Mouse (Mus musculus): ENCODE results near the gene Tfap2b. TPM values are rescaled to one million over a fixed set of nuclear protein-coding genes. Genes with fewer than 3 reads are reported as not detected.

The Tfap2b gene
- polyA plus RNA-seq (2012; rRNA removed) (43.2 and 64.9 TPM in 2 replicates), polyA plus RNA-seq (2014; fragmentation: Nextera tagmentation; extraction: Ambion mirVana) (42.4 and 52.7 TPM in 2 replicates)

DNA sequence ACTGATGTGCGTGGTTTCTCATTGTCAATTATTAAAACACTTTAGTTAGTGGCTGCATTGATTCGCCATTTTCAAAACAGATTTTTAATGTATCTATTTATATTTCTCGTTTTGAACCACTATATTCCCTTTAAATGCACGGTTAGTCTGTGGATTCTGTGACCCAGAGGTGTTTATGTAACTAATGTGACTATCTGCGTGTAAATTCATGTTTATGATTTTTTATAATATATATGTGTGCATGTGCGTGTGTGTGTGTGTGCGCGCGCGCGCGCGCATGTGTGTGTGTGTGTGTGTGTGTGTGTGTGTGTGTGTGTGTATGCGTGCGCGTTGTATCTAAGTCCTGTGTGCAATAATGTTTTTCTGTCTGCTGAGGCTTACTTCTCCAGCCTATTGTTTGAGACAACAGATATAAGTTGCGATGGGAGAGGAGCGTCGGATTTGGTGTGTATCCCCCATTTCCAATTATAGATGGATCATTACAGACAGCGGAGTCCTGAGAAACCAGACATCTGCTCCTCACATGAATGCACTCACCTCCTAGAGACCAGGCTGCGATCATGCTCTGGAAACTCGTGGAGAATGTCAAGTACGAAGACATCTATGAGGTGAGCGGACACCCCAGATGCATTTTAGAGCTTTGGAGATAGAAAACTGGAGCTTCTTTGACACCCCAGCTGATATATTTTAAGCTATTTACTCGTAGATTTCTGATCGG, at the start of gene Tfap2b:
Gene Tfap2b (plus strand): TSS at position 274 of the 718 bp plus-strand sequence.
- ATAC-seq (ENCODE audit: low FRiP score, low read depth) (no peak), DNase-seq (ENCODE audit: low spot score) (peak; percentile 15)
- Histone ChIP-seq H3K27ac (replicated peaks; ENCODE audit: low read depth, low read length) (peak within 1 kb of the TSS; percentile 86), H3K9ac (ENCODE audit: low read depth, low read length, severe bottlenecking) (peak within 1 kb of the TSS; percentile 84), H3K27me3 (ENCODE audit: control insufficient read depth, insufficient read depth, low read length) (peaks cover 45% of the 10 kb centered on the region), H3K9me3 (ENCODE audit: control insufficient read depth, low read length) (no peaks in the 10 kb centered on the region), H3K36me3 (ENCODE audit: control insufficient read depth, insufficient read depth, low read length) (no peaks in the 10 kb centered on the region), H3K4me1 (ENCODE audit: control insufficient read depth, insufficient read depth, low read length) (no peaks in the 10 kb centered on the region), H3K4me3 (replicated peaks; ENCODE audit: low read length) (peak within 1 kb of the TSS; percentile 45), H3K4me2 (replicated peaks; ENCODE audit: low read depth, low read length, severe bottlenecking) (peak within 1 kb of the TSS; percentile 51)
- WGBS, result 3% methylated on average over 26 of the region's 26 CpGs
- TF ChIP-seq POLR2A (IDR thresholded peaks at IDR 0.05; ENCODE audit: borderline replicate concordance, extremely low read depth, insufficient read depth, insufficient read length), result no peak

DNA sequence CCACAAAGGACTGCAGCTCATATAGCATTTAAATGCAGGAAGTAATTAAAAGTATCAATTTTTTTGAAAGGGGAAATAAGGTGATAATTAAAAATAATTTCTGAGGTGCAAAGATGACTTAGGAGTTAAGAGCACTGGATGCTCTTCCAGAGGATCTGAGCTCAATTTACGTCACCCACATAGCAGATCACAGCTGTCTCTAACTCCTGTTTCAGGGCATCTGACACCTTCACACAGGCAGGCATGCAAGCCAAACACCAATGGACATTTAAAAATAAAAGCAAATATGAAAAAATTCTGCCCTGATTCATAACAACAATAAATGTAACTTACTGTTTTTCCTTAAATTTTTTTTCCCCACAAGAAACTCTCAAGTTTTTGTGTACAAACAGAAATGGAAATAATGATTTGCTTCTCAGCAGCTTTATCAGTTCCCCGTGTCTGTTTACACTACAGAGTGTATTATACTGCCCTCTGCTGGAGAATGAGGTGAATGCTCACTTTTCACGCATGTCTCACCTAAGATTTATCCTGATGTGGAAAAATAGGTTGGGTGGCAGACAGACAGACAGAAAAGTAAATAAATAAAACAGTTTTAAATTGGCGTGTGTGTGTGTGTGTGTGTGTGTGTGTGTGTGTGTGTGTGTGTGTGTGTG, 29.8 kb upstream of the Tfap2b start:
- Histone ChIP-seq H3K27ac (replicated peaks; ENCODE audit: low read depth, low read length) (no peak overlapping the region), H3K9ac (ENCODE audit: low read depth, low read length, severe bottlenecking) (no peak overlapping the region), H3K4me3 (replicated peaks; ENCODE audit: low read length) (no peak overlapping the region), H3K4me1 (ENCODE audit: control insufficient read depth, insufficient read depth, low read length) (no peaks in the 10 kb centered on the region), H3K4me2 (replicated peaks; ENCODE audit: low read depth, low read length, severe bottlenecking) (no peak overlapping the region), H3K36me3 (ENCODE audit: control insufficient read depth, insufficient read depth, low read length) (no peaks in the 10 kb centered on the region), H3K9me3 (ENCODE audit: control insufficient read depth, low read length) (no peaks in the 10 kb centered on the region), H3K27me3 (ENCODE audit: control insufficient read depth, insufficient read depth, low read length) (no peaks in the 10 kb centered on the region)
- no peak for TF ChIP-seq POLR2A (IDR thresholded peaks at IDR 0.05; ENCODE audit: borderline replicate concordance, extremely low read depth, insufficient read depth, insufficient read length)
- 6% methylated on average over 4 of the region's 4 CpGs for WGBS
- DNase-seq (ENCODE audit: low spot score) (peak; percentile 52), ATAC-seq (ENCODE audit: low FRiP score, low read depth) (no peak)

DNA sequence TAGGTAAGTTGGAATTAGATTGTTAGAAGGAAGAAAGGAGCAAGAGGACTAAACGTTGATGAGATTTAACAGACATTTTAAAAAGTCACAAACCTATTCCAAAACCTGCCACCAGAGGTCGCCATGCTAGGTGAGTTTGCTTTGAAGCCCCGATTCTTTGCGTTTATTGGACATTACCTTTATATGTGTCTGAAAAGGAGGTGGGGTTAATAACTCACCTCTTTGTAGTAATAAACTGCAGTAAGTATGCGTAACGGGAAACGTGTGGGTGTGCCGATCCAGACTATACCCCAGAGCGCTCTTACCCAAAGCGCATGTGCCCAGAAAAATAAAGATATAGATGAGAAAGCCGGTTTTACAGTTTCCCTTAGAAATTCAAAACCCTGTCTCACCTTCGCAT, 3.1 kb upstream of the Tfap2b start:
- H3K27ac ChIP-seq (replicated peaks; ENCODE audit: low read depth, low read length), result no peak overlapping the region
- peak; percentile 82 for DNase-seq (ENCODE audit: low spot score)
- under 1% methylated on average over 12 of the region's 12 CpGs for WGBS
- H3K4me2 ChIP-seq (replicated peaks; ENCODE audit: low read depth, low read length, severe bottlenecking), result peak overlapping the region; percentile 62
- peak overlapping the region; percentile 36 for H3K4me3 ChIP-seq (replicated peaks; ENCODE audit: low read length)
- 0 out of 2 replicates have a peak, but pooled peaks have one; percentile 27 for ATAC-seq (ENCODE audit: low FRiP score, low read depth)
- TF ChIP-seq POLR2A (IDR thresholded peaks at IDR 0.05; ENCODE audit: borderline replicate concordance, extremely low read depth, insufficient read depth, insufficient read length), result no peak
- peaks cover 20% of the 10 kb centered on the region for H3K27me3 ChIP-seq (ENCODE audit: control insufficient read depth, insufficient read depth, low read length)
- no peaks in the 10 kb centered on the region for H3K9me3 ChIP-seq (ENCODE audit: control insufficient read depth, low read length)
- 0 out of 2 replicates have a peak overlapping the region, but pooled peaks have one; percentile 34 for H3K9ac ChIP-seq (ENCODE audit: low read depth, low read length, severe bottlenecking)
- H3K4me1 ChIP-seq (ENCODE audit: control insufficient read depth, insufficient read depth, low read length), result no peaks in the 10 kb centered on the region
- H3K36me3 ChIP-seq (ENCODE audit: control insufficient read depth, insufficient read depth, low read length), result no peaks in the 10 kb centered on the region

DNA sequence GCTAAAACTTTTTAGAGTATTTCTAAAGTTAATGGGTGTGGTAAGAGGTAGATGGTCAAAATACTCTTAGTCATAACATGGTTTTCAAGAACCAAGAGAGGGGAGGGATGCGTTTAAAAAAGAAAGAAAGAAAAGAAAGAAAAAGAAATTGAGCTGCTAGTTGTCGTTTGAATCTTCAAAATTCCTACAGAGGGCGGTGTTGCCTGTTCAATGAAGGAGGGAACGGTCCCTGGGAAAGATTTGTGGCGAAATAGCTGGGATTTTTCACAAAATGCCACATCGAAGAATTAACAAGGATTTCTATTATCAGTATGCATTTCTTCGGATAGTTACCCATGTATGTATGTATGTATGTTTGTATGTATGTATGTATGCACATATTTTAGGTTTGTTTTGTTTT, 2.5 kb upstream of the Tfap2b start:
- H3K4me2 ChIP-seq (replicated peaks; ENCODE audit: low read depth, low read length, severe bottlenecking), result peak overlapping the region; percentile 62; the same call in 1 of the 2 replicates
- peak overlapping the region; percentile 36 for H3K4me3 ChIP-seq (replicated peaks; ENCODE audit: low read length)
- H3K4me1 ChIP-seq (ENCODE audit: control insufficient read depth, insufficient read depth, low read length), result no peaks in the 10 kb centered on the region
- no peak for TF ChIP-seq POLR2A (IDR thresholded peaks at IDR 0.05; ENCODE audit: borderline replicate concordance, extremely low read depth, insufficient read depth, insufficient read length)
- WGBS, result 2% methylated on average over 7 of the region's 7 CpGs
- 0 out of 2 replicates have a peak, but pooled peaks have one; percentile 27 for ATAC-seq (ENCODE audit: low FRiP score, low read depth)
- H3K27ac ChIP-seq (replicated peaks; ENCODE audit: low read depth, low read length), result no peak overlapping the region
- no peaks in the 10 kb centered on the region for H3K36me3 ChIP-seq (ENCODE audit: control insufficient read depth, insufficient read depth, low read length)
- peaks cover 25% of the 10 kb centered on the region for H3K27me3 ChIP-seq (ENCODE audit: control insufficient read depth, insufficient read depth, low read length)
- no peaks in the 10 kb centered on the region for H3K9me3 ChIP-seq (ENCODE audit: control insufficient read depth, low read length)
- DNase-seq (ENCODE audit: low spot score), result peak; percentile 72
- H3K9ac ChIP-seq (ENCODE audit: low read depth, low read length, severe bottlenecking), result 0 out of 2 replicates have a peak overlapping the region, but pooled peaks have one; percentile 34

GRCm38 (mm10) chr1:19207611-19208010, 1.1 kb upstream of the Tfap2b start:
- Histone ChIP-seq H3K4me3 (replicated peaks; ENCODE audit: low read length) (0 out of 2 replicates have a peak overlapping the region, but pooled peaks have one; percentile 7), H3K36me3 (ENCODE audit: control insufficient read depth, insufficient read depth, low read length) (no peaks in the 10 kb centered on the region), H3K9ac (ENCODE audit: low read depth, low read length, severe bottlenecking) (no peak overlapping the region), H3K27me3 (ENCODE audit: control insufficient read depth, insufficient read depth, low read length) (peaks cover 37% of the 10 kb centered on the region), H3K4me2 (replicated peaks; ENCODE audit: low read depth, low read length, severe bottlenecking) (0 out of 2 replicates have a peak overlapping the region, but pooled peaks have one; percentile 26), H3K9me3 (ENCODE audit: control insufficient read depth, low read length) (no peaks in the 10 kb centered on the region), H3K27ac (replicated peaks; ENCODE audit: low read depth, low read length) (no peak overlapping the region), H3K4me1 (ENCODE audit: control insufficient read depth, insufficient read depth, low read length) (no peaks in the 10 kb centered on the region)
- DNase-seq (ENCODE audit: low spot score), result no peak
- 8% methylated on average over 4 of the region's 4 CpGs for WGBS
- TF ChIP-seq POLR2A (IDR thresholded peaks at IDR 0.05; ENCODE audit: borderline replicate concordance, extremely low read depth, insufficient read depth, insufficient read length), result no peak
- no peak for ATAC-seq (ENCODE audit: low FRiP score, low read depth)

Data from limb, embryonic 14.5 days (tissue).